Mouse (Mus musculus) neural tube, embryonic 14.5 days (tissue): ENCODE data around the gene Sesn2. TPM values are rescaled to one million over a fixed set of nuclear protein-coding genes. Genes with fewer than 3 reads are reported as not detected.

Experiments
- ATAC-seq: fragments of 200-750 bp; cut with Nextera tagmentation; 2 replicates; pipeline ENCODE4 v1.8.0; 2017; ENCODE audit warnings: low read depth, mild to moderate bottlenecking, moderate TSS enrichment, moderate library complexity
- H3K27ac ChIP-seq: fragments of 300-500 bp; sonication (generic); 2 replicates; pipeline ENCODE4 v1.5.1; 2014; ENCODE audit warnings: low read depth, mild to moderate bottlenecking, control low read depth, low read length, moderate library complexity, mixed read lengths
- H3K27me3 ChIP-seq: fragments of 300-500 bp; sonication (generic); 2 replicates; pipeline ENCODE4 v1.6.1; 2014; ENCODE audit warnings: low read length; ENCODE audit not compliant: control insufficient read depth, insufficient read depth
- H3K36me3 ChIP-seq: fragments of 300-500 bp; sonication (generic); 2 replicates; pipeline ENCODE4 v1.6.1; 2014; ENCODE audit warnings: low read length, mixed read lengths; ENCODE audit not compliant: control insufficient read depth, insufficient read depth
- H3K4me1 ChIP-seq: fragments of 300-500 bp; sonication (generic); 2 replicates; pipeline ENCODE4 v1.6.1; 2014; ENCODE audit warnings: low read length; ENCODE audit not compliant: control insufficient read depth, insufficient read depth
- H3K4me2 ChIP-seq: fragments of 300-500 bp; sonication (generic); 2 replicates; pipeline ENCODE4 v1.6.1; 2014; ENCODE audit warnings: mild to moderate bottlenecking, low read depth, low read length, control low read depth
- H3K4me3 ChIP-seq: fragments of 300-500 bp; sonication (generic); 2 replicates; pipeline ENCODE4 v1.5.1; 2014; ENCODE audit warnings: low read depth, low read length, control low read depth, mixed read lengths
- H3K9ac ChIP-seq: fragments of 300-500 bp; sonication (generic); replicated peaks from 2 replicates; pipeline ENCODE4 v1.6.1; 2014; ENCODE audit warnings: low read depth, mild to moderate bottlenecking, control low read depth, low read length, mixed read lengths
- H3K9me3 ChIP-seq: fragments of 300-500 bp; sonication (generic); 2 replicates; pipeline ENCODE4 v1.6.1; 2016; ENCODE audit warnings: low read length; ENCODE audit not compliant: control insufficient read depth
- WGBS: fragments of 180-500 bp; shearing (Covaris S2); extraction: QIAGEN DNeasy Blood & Tissue Kit; methylation state at CpG from one replicate; pipeline ENCODE4 v1.1.7; 2014; 5-methylcytosine and 5-hydroxymethylcytosine counted together
- polyA plus RNA-seq: library from polyadenylated mRNA; unstranded; fragments of >200 nt; fragmentation: Nextera tagmentation; extraction: Ambion mirVana; gene quantifications from 2 replicates; pipeline ENCODE4 v1.2.1, GENCODE M21; 2014

Sesn2 gene
- polyA plus RNA-seq, 1 experiment from 2014 or later, result 7.3 TPM

GRCm38 (mm10) chr4:132519188-132519587 lies 8.9 kb upstream of the Sesn2 start:
- H3K36me3 ChIP-seq, result no peaks in the 10 kb centered on the region
- ATAC-seq, result no peak
- H3K27ac ChIP-seq, result no peak overlapping the region
- 92% methylated on average over 3 of the region's 3 CpGs for WGBS
- no peak overlapping the region for H3K4me2 ChIP-seq
- H3K27me3 ChIP-seq, result no peaks in the 10 kb centered on the region
- no peak overlapping the region for H3K9ac ChIP-seq
- H3K9me3 ChIP-seq, result no peaks in the 10 kb centered on the region
- H3K4me1 ChIP-seq, result peaks cover 8% of the 10 kb centered on the region; the same call in 1 of the 2 replicates
- H3K4me3 ChIP-seq, result no peak overlapping the region

DNA sequence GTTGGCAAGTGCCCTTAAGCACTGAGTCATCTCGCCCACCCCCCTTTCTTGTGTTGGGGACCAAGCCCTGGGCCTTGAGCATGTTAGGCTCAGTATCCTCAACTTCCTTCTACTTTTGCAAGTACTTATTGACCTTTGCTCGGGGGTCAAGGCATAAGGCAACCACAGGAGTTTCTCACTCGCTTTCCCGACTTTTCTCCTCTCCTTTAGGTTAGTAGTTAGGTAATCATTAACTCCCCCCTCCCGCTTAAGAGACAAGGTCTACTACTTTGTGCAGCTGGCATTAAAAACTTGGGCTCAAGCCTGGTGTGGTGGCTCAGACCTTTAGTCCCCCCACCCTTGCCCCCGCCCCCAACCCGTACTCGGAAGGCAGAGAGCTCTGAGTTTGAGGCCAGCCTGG lies 7.8 kb upstream of the Sesn2 start:
- H3K27me3 ChIP-seq, result no peaks in the 10 kb centered on the region; the same call in 1 of the 2 replicates

GRCm38 (mm10) chr4:132515369-132516155 lies 5.3 kb upstream of the Sesn2 start:
- Histone ChIP-seq H3K4me2 (peak overlapping the region; percentile 98), H3K4me3 (peak overlapping the region; percentile 33), H3K36me3 (no peaks in the 10 kb centered on the region), H3K4me1 (peaks cover 8% of the 10 kb centered on the region; the same call in 1 of the 2 replicates), H3K27me3 (no peaks in the 10 kb centered on the region; the same call in 1 of the 2 replicates), H3K27ac (0 out of 2 replicates have a peak overlapping the region, but pooled peaks have one; percentile 57), H3K9ac (peak overlapping the region; percentile 41; the same call in 1 of the 2 replicates), H3K9me3 (no peaks in the 10 kb centered on the region)
- peak; percentile 95 for ATAC-seq
- 22% methylated on average over 22 of the region's 22 CpGs for WGBS

More for the DNA sequence above, 7.8 kb upstream of the Sesn2 start:
- no peaks in the 10 kb centered on the region for H3K36me3 ChIP-seq
- H3K4me1 ChIP-seq, result peaks cover 8% of the 10 kb centered on the region; the same call in 1 of the 2 replicates
- no peaks in the 10 kb centered on the region for H3K9me3 ChIP-seq
- H3K4me2 ChIP-seq, result no peak overlapping the region
- no peak overlapping the region for H3K4me3 ChIP-seq
- H3K27ac ChIP-seq, result no peak overlapping the region
- WGBS, result 58% methylated on average over 8 of the region's 8 CpGs
- H3K9ac ChIP-seq, result no peak overlapping the region
- no peak for ATAC-seq

GRCm38 (mm10) chr4:132514555-132515135 lies 4.3 kb upstream of the Sesn2 start:
- 2% methylated on average over 21 of the region's 21 CpGs for whole genome bisulfite sequencing
- no peaks in the 10 kb centered on the region for H3K36me3 ChIP-seq
- H3K27me3 ChIP-seq, result no peaks in the 10 kb centered on the region; the same call in 1 of the 2 replicates
- H3K9ac ChIP-seq, result peak overlapping the region; percentile 41; the same call in 1 of the 2 replicates
- ATAC-seq, result no peak
- H3K4me1 ChIP-seq, result peaks cover 8% of the 10 kb centered on the region; the same call in 1 of the 2 replicates
- H3K27ac ChIP-seq, result 0 out of 2 replicates have a peak overlapping the region, but pooled peaks have one; percentile 57
- peak overlapping the region; percentile 98 for H3K4me2 ChIP-seq
- no peaks in the 10 kb centered on the region for H3K9me3 ChIP-seq
- H3K4me3 ChIP-seq, result peak overlapping the region; percentile 33

- Histone ChIP-seq H3K4me2 (no peak overlapping the region), H3K9ac (no peak overlapping the region), H3K27ac (no peak overlapping the region), H3K27me3 (no peaks in the 10 kb centered on the region; the same call in 1 of the 2 replicates), H3K36me3 (no peaks in the 10 kb centered on the region), H3K9me3 (no peaks in the 10 kb centered on the region), H3K4me3 (no peak overlapping the region), H3K4me1 (peaks cover 12% of the 10 kb centered on the region; the same call in 1 of the 2 replicates)
- WGBS, result 34% methylated on average over 14 of the region's 14 CpGs
- no peak for ATAC-seq
Measured at GRCm38 (mm10) chr4:132513395-132514273, 3.3 kb upstream of the Sesn2 start.

GRCm38 (mm10) chr4:132512080-132512479 lies 1.8 kb upstream of the Sesn2 start:
- Histone ChIP-seq H3K27me3 (no peaks in the 10 kb centered on the region; the same call in 1 of the 2 replicates), H3K36me3 (no peaks in the 10 kb centered on the region), H3K9ac (no peak overlapping the region), H3K4me1 (peaks cover 12% of the 10 kb centered on the region; the same call in 1 of the 2 replicates), H3K27ac (no peak overlapping the region), H3K4me3 (no peak overlapping the region), H3K9me3 (no peaks in the 10 kb centered on the region), H3K4me2 (no peak overlapping the region)
- WGBS, result 77% methylated on average over 3 of the region's 3 CpGs
- ATAC-seq, result no peak

- Histone ChIP-seq H3K9me3 (no peaks in the 10 kb centered on the region), H3K4me1 (peaks cover 6% of the 10 kb centered on the region; the same call in 1 of the 2 replicates), H3K4me3 (peak overlapping the region; percentile 83), H3K4me2 (peak overlapping the region; percentile 85), H3K27ac (peak overlapping the region; percentile 64; the same call in 1 of the 2 replicates), H3K36me3 (no peaks in the 10 kb centered on the region), H3K9ac (peak overlapping the region; percentile 74), H3K27me3 (no peaks in the 10 kb centered on the region; the same call in 1 of the 2 replicates)
- ATAC-seq, result peak; percentile 72
- WGBS, result 1% methylated on average over 52 of the region's 52 CpGs
Measured at GRCm38 (mm10) chr4:132509621-132510296, 542 bp downstream of the Sesn2 start.

GRCm38 (mm10) chr4:132507210-132507609 lies 3.1 kb downstream of the Sesn2 start:
- Histone ChIP-seq H3K36me3 (no peaks in the 10 kb centered on the region), H3K4me2 (no peak overlapping the region), H3K9ac (no peak overlapping the region), H3K9me3 (no peaks in the 10 kb centered on the region), H3K4me1 (0 out of 2 replicates have a peak, but pooled peaks cover 4% of the 10 kb centered on the region), H3K27ac (no peak overlapping the region), H3K27me3 (no peaks in the 10 kb centered on the region), H3K4me3 (no peak overlapping the region)
- ATAC-seq, result no peak
- WGBS, result 55% methylated on average over 2 of the region's 2 CpGs
